Mouse (Mus musculus) limb, embryonic 11.5 days (tissue): Measurements from ENCODE around the gene Gls. TPM values are rescaled to one million over a fixed set of nuclear protein-coding genes. Genes with fewer than 3 reads are reported as not detected.
A peak's percentile ranks its signal among the peaks of the same experiment; 100 is the strongest.

ENCODE experiments used
- ATAC-seq: fragments of 200-750 bp; cut with Nextera tagmentation; 2 replicates; pipeline ENCODE4 v1.8.0; 2017; ENCODE audit warnings: low read depth; ENCODE audit not compliant: insufficient number of reproducible peaks, low FRiP score, low TSS enrichment
- DNase-seq: peaks from one replicate; pipeline ENCODE4 v3.0.0-alpha.2; 2015; ENCODE audit warnings: low spot score
- H3K27ac ChIP-seq: fragments of 300-500 bp; sonication (generic); replicated peaks from 2 replicates; pipeline ENCODE4 v1.5.1; 2014; ENCODE audit warnings: low read depth, mild to moderate bottlenecking, low read length
- H3K27me3 ChIP-seq: fragments of 300-500 bp; sonication (generic); 2 replicates; pipeline ENCODE4 v1.6.1; 2014; ENCODE audit warnings: mild to moderate bottlenecking, low read length, mixed read lengths; ENCODE audit not compliant: control insufficient read depth, insufficient read depth
- H3K36me3 ChIP-seq: fragments of 300-500 bp; sonication (generic); 2 replicates; pipeline ENCODE4 v1.6.1; 2014; ENCODE audit warnings: mild to moderate bottlenecking, low read length, moderate library complexity, mixed read lengths; ENCODE audit not compliant: control insufficient read depth, insufficient read depth
- H3K4me1 ChIP-seq: fragments of 300-500 bp; sonication (generic); 2 replicates; pipeline ENCODE4 v1.6.1; 2014; ENCODE audit warnings: low read length, mixed read lengths; ENCODE audit not compliant: control insufficient read depth, insufficient read depth
- H3K4me2 ChIP-seq: fragments of 300-500 bp; sonication (generic); 2 replicates; pipeline ENCODE4 v1.6.1; 2014; ENCODE audit warnings: low read depth, mild to moderate bottlenecking, moderate library complexity; ENCODE audit not compliant: severe bottlenecking
- H3K4me3 ChIP-seq: fragments of 300-500 bp; sonication (generic); 2 replicates; pipeline ENCODE4 v1.5.1; 2014; ENCODE audit warnings: low read depth, low read length
- H3K9ac ChIP-seq: fragments of 300-500 bp; sonication (generic); 2 replicates; pipeline ENCODE4 v1.6.1; 2014; ENCODE audit warnings: mild to moderate bottlenecking, low read length
- H3K9me3 ChIP-seq: fragments of 300-500 bp; sonication (generic); 2 replicates; pipeline ENCODE4 v1.6.1; 2016; ENCODE audit warnings: low read length; ENCODE audit not compliant: control insufficient read depth
- WGBS: fragments of 180-500 bp; shearing (Covaris S2); extraction: QIAGEN DNeasy Blood & Tissue Kit; methylation state at CpG from one replicate; pipeline ENCODE4 v1.1.7; 2014; 5-methylcytosine and 5-hydroxymethylcytosine counted together
- polyA plus RNA-seq: library from polyadenylated mRNA; unstranded; fragments of >200 nt; fragmentation: Nextera tagmentation; extraction: Ambion mirVana; gene quantifications from 2 replicates; pipeline ENCODE4 v1.2.1, GENCODE M21; 2014

Gene Gls
- polyA plus RNA-seq = 29.0 and 30.6 TPM in 2 replicates

- peak; percentile 95 for DNase-seq
- under 1% methylated on average over 37 of the region's 46 CpGs for WGBS
These were observed at the start of gene Gls for GRCm38 (mm10) chr1:52233143-52233713. Gene Gls (minus strand): TSS chr1:52233232.

GRCm38 (mm10) chr1:52279831-52280595 lies 47.0 kb upstream of the Gls start:
- no peak for DNase-seq
- no peak overlapping the region for H3K9ac ChIP-seq
- 71% methylated on average over 7 of the region's 7 CpGs for WGBS
- H3K27me3 ChIP-seq = no peaks in the 10 kb centered on the region
- no peaks in the 10 kb centered on the region for H3K36me3 ChIP-seq
- no peak for ATAC-seq
- no peaks in the 10 kb centered on the region for H3K9me3 ChIP-seq
- H3K27ac ChIP-seq = no peak overlapping the region
- no peaks in the 10 kb centered on the region for H3K4me1 ChIP-seq
- H3K4me2 ChIP-seq = no peak overlapping the region
- no peak overlapping the region for H3K4me3 ChIP-seq

More at GRCm38 (mm10) chr1:52233143-52233713, at the start of gene Gls:
- peak within 1 kb of the TSS; percentile 93 for H3K9ac ChIP-seq
- no peaks in the 10 kb centered on the region for H3K9me3 ChIP-seq
- peak within 1 kb of the TSS; percentile 57 for H3K4me2 ChIP-seq
- H3K36me3 ChIP-seq = no peaks in the 10 kb centered on the region
- no peaks in the 10 kb centered on the region; the same call in 1 of the 2 replicates for H3K4me1 ChIP-seq
- H3K27me3 ChIP-seq = no peaks in the 10 kb centered on the region
- H3K4me3 ChIP-seq = peak within 1 kb of the TSS; percentile 94
- H3K27ac ChIP-seq = peak within 1 kb of the TSS; percentile 91
- peak; percentile 100 for ATAC-seq

- Histone ChIP-seq H3K9me3 (no peaks in the 10 kb centered on the region), H3K4me1 (no peaks in the 10 kb centered on the region), H3K27ac (no peak overlapping the region), H3K36me3 (no peaks in the 10 kb centered on the region), H3K9ac (no peak overlapping the region), H3K4me3 (no peak overlapping the region), H3K4me2 (no peak overlapping the region), H3K27me3 (no peaks in the 10 kb centered on the region)
- no peak for ATAC-seq
- WGBS = 76% methylated on average over 3 of the region's 3 CpGs
- DNase-seq = no peak
These were observed 46.3 kb upstream of the Gls start for GRCm38 (mm10) chr1:52279331-52279730.

GRCm38 (mm10) chr1:52278073-52278472 lies 45.0 kb upstream of the Gls start:
- Histone ChIP-seq H3K4me2 (no peak overlapping the region), H3K27ac (no peak overlapping the region), H3K9ac (no peak overlapping the region), H3K27me3 (no peaks in the 10 kb centered on the region), H3K4me3 (no peak overlapping the region), H3K36me3 (no peaks in the 10 kb centered on the region), H3K4me1 (no peaks in the 10 kb centered on the region), H3K9me3 (no peaks in the 10 kb centered on the region)
- DNase-seq (no peak), ATAC-seq (no peak)
- WGBS = 72% methylated on average over 6 of the region's 6 CpGs

GRCm38 (mm10) chr1:52274210-52274609 lies 41.2 kb upstream of the Gls start:
- Histone ChIP-seq H3K4me3 (no peak overlapping the region), H3K9ac (no peak overlapping the region), H3K27me3 (no peaks in the 10 kb centered on the region), H3K4me2 (no peak overlapping the region), H3K27ac (no peak overlapping the region), H3K36me3 (no peaks in the 10 kb centered on the region), H3K4me1 (no peaks in the 10 kb centered on the region), H3K9me3 (no peaks in the 10 kb centered on the region)
- 75% methylated on average over 3 of the region's 3 CpGs for WGBS
- ATAC-seq = no peak
- DNase-seq = no peak

- Histone ChIP-seq H3K4me1 (no peaks in the 10 kb centered on the region), H3K27ac (no peak overlapping the region), H3K4me3 (no peak overlapping the region), H3K9me3 (no peaks in the 10 kb centered on the region), H3K4me2 (no peak overlapping the region), H3K9ac (no peak overlapping the region), H3K27me3 (no peaks in the 10 kb centered on the region), H3K36me3 (no peaks in the 10 kb centered on the region)
- ATAC-seq (no peak), DNase-seq (no peak)
- 75% methylated on average over 5 of the region's 5 CpGs for WGBS
These were observed 39.1 kb upstream of the Gls start for GRCm38 (mm10) chr1:52272018-52272678.

GRCm38 (mm10) chr1:52270354-52270753 lies 37.3 kb upstream of the Gls start:
- WGBS = 84% methylated on average over 9 of the region's 9 CpGs
- DNase-seq (no peak), ATAC-seq (no peak)
- Histone ChIP-seq H3K27ac (no peak overlapping the region), H3K9me3 (no peaks in the 10 kb centered on the region), H3K36me3 (no peaks in the 10 kb centered on the region), H3K4me1 (no peaks in the 10 kb centered on the region), H3K4me3 (no peak overlapping the region), H3K27me3 (no peaks in the 10 kb centered on the region), H3K9ac (no peak overlapping the region), H3K4me2 (no peak overlapping the region)

GRCm38 (mm10) chr1:52269596-52269995 lies 36.6 kb upstream of the Gls start:
- ATAC-seq = no peak
- 89% methylated on average over 4 of the region's 4 CpGs for WGBS
- H3K27me3 ChIP-seq = no peaks in the 10 kb centered on the region

More at GRCm38 (mm10) chr1:52269596-52269995, 36.6 kb upstream of the Gls start:
- DNase-seq = no peak
- Histone ChIP-seq H3K4me2 (no peak overlapping the region), H3K36me3 (no peaks in the 10 kb centered on the region), H3K4me3 (no peak overlapping the region), H3K27ac (no peak overlapping the region), H3K4me1 (no peaks in the 10 kb centered on the region), H3K9ac (no peak overlapping the region), H3K9me3 (no peaks in the 10 kb centered on the region)
